Mouse (Mus musculus) CH12.LX (cell line): ENCODE results near the gene Cdc42ep5. TPM values are rescaled to one million over a fixed set of nuclear protein-coding genes. Genes with fewer than 3 reads are reported as not detected.

Source experiments
- DNase-seq: peaks from one replicate; pipeline ENCODE4 v3.0.0-alpha.2; 2013; ENCODE audit errors: extremely low read depth
- H3K27ac ChIP-seq: 2 replicates; pipeline ENCODE4 v1.5.1; 2012; ENCODE audit warnings: low read depth, mild to moderate bottlenecking, control low read depth, moderate library complexity; ENCODE audit not compliant: insufficient read depth
- H3K27me3 ChIP-seq: replicated peaks from 2 replicates; pipeline ENCODE3; 2012; ENCODE audit warnings: inconsistent platforms
- H3K36me3 ChIP-seq, 2 experiments: replicated peaks in 1 of 2; 2 replicates each; pipeline versions ENCODE3 to v1.6.1; 2012; ENCODE audit warnings: inconsistent platforms in 1 of 2, low read length in 1 of 2, mild to moderate bottlenecking in 1 of 2, mixed read lengths in 1 of 2, moderate library complexity in 1 of 2; ENCODE audit not compliant: control insufficient read depth in 1 of 2, insufficient read depth in 1 of 2
- H3K4me1 ChIP-seq, 2 experiments: 2 replicates each; pipeline ENCODE4 v1.6.1; 2012; ENCODE audit warnings: inconsistent platforms in 1 of 2, moderate library complexity in 1 of 2; ENCODE audit not compliant: insufficient read depth in 2 of 2, control insufficient read depth in 1 of 2
- H3K4me2 ChIP-seq: 2 replicates; pipeline ENCODE4 v1.6.1; 2012; ENCODE audit warnings: low read depth, mild to moderate bottlenecking, control low read depth; ENCODE audit not compliant: poor library complexity, insufficient read depth, severe bottlenecking
- H3K4me3 ChIP-seq, 3 experiments: fragments of 150-350 bp in 1 of 3; sonication (generic) in 1 of 3; replicated peaks in 1 of 3; 2 replicates each; pipeline versions ENCODE3 to v1.5.1; 2011 to 2012; ENCODE audit warnings: low read depth in 2 of 3, low read length in 2 of 3, mild to moderate bottlenecking in 2 of 3, moderate library complexity in 2 of 3, control low read depth in 1 of 3, improper control_type of control experiment in 1 of 3, inconsistent platforms in 1 of 3, mixed read lengths in 1 of 3; ENCODE audit not compliant: poor library complexity in 1 of 3
- H3K79me2 ChIP-seq: replicated peaks from 2 replicates; pipeline ENCODE4 v1.6.1; 2012; ENCODE audit warnings: mild to moderate bottlenecking, moderate library complexity; ENCODE audit not compliant: control insufficient read depth, poor library complexity, insufficient read depth, severe bottlenecking; ENCODE audit errors: extremely low read depth
- H3K9ac ChIP-seq: 2 replicates; pipeline ENCODE4 v1.6.1; 2012; ENCODE audit warnings: low read depth, mild to moderate bottlenecking, control low read depth, moderate library complexity; ENCODE audit not compliant: insufficient read depth
- H3K9me3 ChIP-seq: replicated peaks from 2 replicates; pipeline ENCODE3; 2012; ENCODE audit warnings: low read length, inconsistent platforms, mixed read lengths
- BHLHE40 ChIP-seq: IDR thresholded peaks from 2 replicates; pipeline ENCODE4 v1.6.1; 2011; ENCODE audit warnings: mild to moderate bottlenecking, low read depth, low read length, improper control_type of control experiment
- CHD1 ChIP-seq: IDR thresholded peaks from 2 replicates; pipeline ENCODE4 v1.6.1; 2012; ENCODE audit warnings: low read depth, low read length, improper control_type of control experiment, inconsistent platforms
- CHD2 ChIP-seq: IDR thresholded peaks from 2 replicates; pipeline ENCODE4 v1.6.1; 2011; ENCODE audit warnings: low read length, improper control_type of control experiment
- EP300 ChIP-seq: IDR thresholded peaks from 2 replicates; pipeline ENCODE4 v1.6.1; 2011; ENCODE audit warnings: low read length, improper control_type of control experiment
- ETS1 ChIP-seq: conservative IDR thresholded peaks from 2 replicates; pipeline ENCODE4 v1.6.1; 2012; ENCODE audit warnings: low read depth, mild to moderate bottlenecking, inconsistent platforms, low read length, improper control_type of control experiment, moderate library complexity
- GABPA ChIP-seq: IDR thresholded peaks from 2 replicates; pipeline ENCODE4 v1.6.1; 2012; ENCODE audit warnings: low read depth, low read length, improper control_type of control experiment, inconsistent platforms; ENCODE audit not compliant: insufficient replicate concordance
- HCFC1 ChIP-seq: IDR thresholded peaks from 2 replicates; pipeline ENCODE4 v1.6.1; 2012; ENCODE audit warnings: low read depth, mild to moderate bottlenecking, inconsistent platforms, low read length, improper control_type of control experiment
- MAZ ChIP-seq: IDR thresholded peaks from 2 replicates; pipeline ENCODE4 v1.6.1; 2012; ENCODE audit warnings: low read depth, mild to moderate bottlenecking, inconsistent platforms, low read length, improper control_type of control experiment, moderate library complexity
- MEF2A ChIP-seq: IDR thresholded peaks from 2 replicates; pipeline ENCODE4 v1.6.1; 2014; ENCODE audit warnings: low read depth, mild to moderate bottlenecking, inconsistent platforms, low read length, improper control_type of control experiment, borderline replicate concordance
- MXI1 ChIP-seq: IDR thresholded peaks from 2 replicates; pipeline ENCODE4 v1.6.1; 2011; ENCODE audit warnings: mild to moderate bottlenecking, low read depth, low read length, improper control_type of control experiment
- PAX5 ChIP-seq: IDR thresholded peaks from 2 replicates; pipeline ENCODE4 v1.6.1; 2012; ENCODE audit warnings: low read length, inconsistent platforms, mixed read lengths
- POLR2A ChIP-seq: IDR thresholded peaks from 2 replicates; pipeline ENCODE4 v1.6.1; 2011; ENCODE audit warnings: low read depth, mild to moderate bottlenecking, improper control_type of control experiment, low read length
- RAD21 ChIP-seq: IDR thresholded peaks from 2 replicates; pipeline ENCODE4 v1.6.1; 2011; ENCODE audit warnings: low read depth, mild to moderate bottlenecking, low read length, improper control_type of control experiment, moderate library complexity
- RCOR1 ChIP-seq: conservative IDR thresholded peaks from 2 replicates; pipeline ENCODE4 v1.6.1; 2012; ENCODE audit warnings: low read depth, mild to moderate bottlenecking, inconsistent platforms, low read length, improper control_type of control experiment
- SIN3A ChIP-seq: IDR thresholded peaks from 2 replicates; pipeline ENCODE4 v1.6.1; 2012; ENCODE audit warnings: low read length, improper control_type of control experiment, inconsistent platforms
- SMC3 ChIP-seq: IDR thresholded peaks from 2 replicates; pipeline ENCODE4 v1.6.1; 2011; ENCODE audit warnings: low read depth, low read length, improper control_type of control experiment
- TBP ChIP-seq: conservative IDR thresholded peaks from 2 replicates; pipeline ENCODE4 v1.6.1; 2011; ENCODE audit warnings: low read depth, low read length, improper control_type of control experiment
- TCF12 ChIP-seq: IDR thresholded peaks from 2 replicates; pipeline ENCODE4 v1.6.1; 2014; ENCODE audit warnings: low read depth, mild to moderate bottlenecking, inconsistent platforms, low read length, improper control_type of control experiment
- USF1 ChIP-seq: IDR thresholded peaks from 2 replicates; pipeline ENCODE4 v1.6.1; 2014; ENCODE audit warnings: low read depth, mild to moderate bottlenecking, inconsistent platforms, low read length, improper control_type of control experiment
- USF2 ChIP-seq: conservative IDR thresholded peaks from 2 replicates; pipeline ENCODE4 v1.6.1; 2011; ENCODE audit warnings: low read depth, low read length, improper control_type of control experiment
- ZC3H11A ChIP-seq: IDR thresholded peaks from 2 replicates; pipeline ENCODE4 v1.6.1; 2012; ENCODE audit warnings: low read depth, mild to moderate bottlenecking, inconsistent platforms, low read length, improper control_type of control experiment
- dilution Hi-C: fragments of 300-500 bp; cut with MboI; formaldehyde crosslinking; loops from 2 replicates; pipeline ENCODE4 v1.14.3; 2020; ENCODE audit warnings: low sequenced_read_pairs; ENCODE audit not compliant: extremely low pct_unique_long_range_greater_than_20kb, extremely low pct_ligation_motif_present
- in situ Hi-C: fragments of 300-500 bp; cut with MboI; formaldehyde crosslinking; loops from 3 replicates; pipeline ENCODE4 v1.14.3; 2019; ENCODE audit warnings: low sequenced_read_pairs, low pct_ligation_motif_present, low pct_unique_long_range_greater_than_20kb, mixed read lengths
- polyA plus RNA-seq: library from polyadenylated mRNA; unstranded; fragments of >175 nt; gene quantifications from 2 replicates; pipeline ENCODE4 v1.2.1, GENCODE M21; 2012; ENCODE audit warnings: low read depth; ENCODE audit not compliant: insufficient read length
- total RNA-seq, 2 experiments: library from RNA; depleted of rRNA; stranded (reverse); fragments of 300-350 nt in 1 of 2; fragments of >200 nt in 1 of 2; gene quantifications; 2 replicates each; pipeline ENCODE4 v1.2.3; 2012 to 2014

The Cdc42ep5 gene
- total and polyA plus RNA-seq, 3 experiments = 1.4 to 4.2 (median 2.1) TPM

GRCm38 (mm10) chr7:4126992-4127785 is 37.5 kb downstream of the Cdc42ep5 start:
- in situ Hi-C loops = loop anchor here (10.0 kb wide), 2 partner anchors 298 to 388 kb away; partner anchors contain the start of gene Tnnt1
- TF ChIP-seq MXI1 (no peak), PAX5 (no peak), RCOR1 (no peak), RAD21 (no peak), MEF2A (no peak), ZC3H11A (no peak), TCF12 (no peak), ETS1 (no peak), GABPA (no peak), BHLHE40 (no peak), MAZ (no peak), POLR2A (no peak), SMC3 (no peak), USF2 (no peak), CHD1 (no peak), CHD2 (no peak), USF1 (no peak)
- no peaks in the 10 kb centered on the region for H3K9me3 ChIP-seq

DNA sequence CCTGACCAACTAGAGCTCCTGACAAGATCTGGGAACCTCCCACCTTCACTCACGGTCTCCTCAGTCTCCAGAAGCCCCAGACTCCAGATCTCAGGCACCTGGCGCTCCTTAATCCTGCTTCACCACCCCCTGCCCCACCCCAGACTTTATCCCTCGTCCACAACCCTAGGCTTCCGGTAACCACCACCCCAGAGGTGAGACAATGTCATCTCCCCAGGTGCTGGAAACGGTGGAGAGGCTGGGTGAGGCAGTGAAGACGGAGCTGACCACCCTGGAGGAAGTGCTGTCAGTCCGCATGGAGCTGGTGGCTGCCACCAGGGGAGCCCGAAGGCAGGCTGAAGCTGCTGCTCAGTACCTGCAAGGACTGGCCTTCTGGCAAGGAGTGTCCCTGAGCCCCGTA is 39.4 kb downstream of the Cdc42ep5 start:
- Histone ChIP-seq H3K79me2 (no peaks in the 10 kb centered on the region), H3K9ac (no peak overlapping the region), H3K9me3 (no peaks in the 10 kb centered on the region), H3K36me3 (peaks cover 0 to 18% of the 10 kb centered on the region in 2 experiments), H3K27ac (no peak overlapping the region), H3K27me3 (no peaks in the 10 kb centered on the region), H3K4me2 (no peak overlapping the region), H3K4me3 (no peak overlapping the region), H3K4me1 (peaks cover 0 to 3% of the 10 kb centered on the region in 2 experiments; a peak in 1 of 4 replicates)
- no peak for TF ChIP-seq SIN3A
- no peak for TF ChIP-seq CHD2
- no peak for TF ChIP-seq MAZ
- no peak for TF ChIP-seq TBP
- TF ChIP-seq HCFC1 = no peak
- TF ChIP-seq CHD1 = no peak
- TF ChIP-seq EP300 = no peak
- no peak for TF ChIP-seq ZC3H11A
- no peak for TF ChIP-seq PAX5
- dilution Hi-C loops (no loop called here), in situ Hi-C loops (loop anchor here (10.0 kb wide), 2 partner anchors 299 to 389 kb away; partner anchors contain the start of gene Tnnt1)
- DNase-seq = no peak

More at GRCm38 (mm10) chr7:4126992-4127785, 37.5 kb downstream of the Cdc42ep5 start:
- no peak overlapping the region for H3K4me3 ChIP-seq
- no peaks in the 10 kb centered on the region for H3K79me2 ChIP-seq
- no peaks in the 10 kb centered on the region for H3K27me3 ChIP-seq
- H3K9ac ChIP-seq = no peak overlapping the region
- dilution Hi-C loops = no loop called here
- H3K36me3 ChIP-seq = peaks cover 0 to 28% of the 10 kb centered on the region in 2 experiments
- no peak overlapping the region for H3K27ac ChIP-seq
- DNase-seq = no peak
- H3K4me1 ChIP-seq = no peaks in the 10 kb centered on the region
- H3K4me2 ChIP-seq = no peak overlapping the region
